Mouse (Mus musculus) neural tube, embryonic 11.5 days (tissue): Measurements from ENCODE around the gene Itgae. TPM values are rescaled to one million over a fixed set of nuclear protein-coding genes. Genes with fewer than 3 reads are reported as not detected.

ENCODE experiments used
- ATAC-seq: fragments of 200-750 bp; cut with Nextera tagmentation; 2 replicates; pipeline ENCODE4 v1.8.0; 2017; ENCODE audit warnings: moderate number of reproducible peaks, mild to moderate bottlenecking, moderate TSS enrichment, moderate library complexity; ENCODE audit not compliant: insufficient read depth, low FRiP score, low TSS enrichment
- DNase-seq: peaks from one replicate; pipeline ENCODE4 v3.0.0-alpha.2; 2015; ENCODE audit warnings: low spot score
- H3K27ac ChIP-seq: fragments of 300-500 bp; sonication (generic); 2 replicates; pipeline ENCODE4 v1.5.1; 2014; ENCODE audit warnings: low read depth, mild to moderate bottlenecking, low read length
- H3K27me3 ChIP-seq: fragments of 300-500 bp; sonication (generic); 2 replicates; pipeline ENCODE4 v1.6.1; 2014; ENCODE audit warnings: mild to moderate bottlenecking, low read length, mixed read lengths; ENCODE audit not compliant: control insufficient read depth, insufficient read depth
- H3K36me3 ChIP-seq: fragments of 300-500 bp; sonication (generic); 2 replicates; pipeline ENCODE4 v1.6.1; 2014; ENCODE audit warnings: mild to moderate bottlenecking, low read length, moderate library complexity, mixed read lengths; ENCODE audit not compliant: control insufficient read depth, insufficient read depth
- H3K4me1 ChIP-seq: fragments of 300-500 bp; sonication (generic); 2 replicates; pipeline ENCODE4 v1.6.1; 2014; ENCODE audit warnings: low read length, mixed read lengths; ENCODE audit not compliant: control insufficient read depth, insufficient read depth
- H3K4me2 ChIP-seq: fragments of 300-500 bp; sonication (generic); 2 replicates; pipeline ENCODE4 v1.6.1; 2014; ENCODE audit warnings: low read depth, mild to moderate bottlenecking, moderate library complexity
- H3K4me3 ChIP-seq: fragments of 300-500 bp; sonication (generic); 2 replicates; pipeline ENCODE4 v1.5.1; 2014; ENCODE audit warnings: low read depth, low read length
- H3K9ac ChIP-seq: fragments of 300-500 bp; sonication (generic); 2 replicates; pipeline ENCODE4 v1.6.1; 2014; ENCODE audit warnings: mild to moderate bottlenecking, low read length
- H3K9me3 ChIP-seq: fragments of 300-500 bp; sonication (generic); 2 replicates; pipeline ENCODE4 v1.6.1; 2016; ENCODE audit warnings: low read length; ENCODE audit not compliant: control insufficient read depth
- WGBS: fragments of 180-500 bp; shearing (Covaris S2); extraction: QIAGEN DNeasy Blood & Tissue Kit; methylation state at CpG from one replicate; pipeline ENCODE4 v1.1.7; 2014; 5-methylcytosine and 5-hydroxymethylcytosine counted together
- polyA plus RNA-seq: library from polyadenylated mRNA; unstranded; fragments of >200 nt; fragmentation: Nextera tagmentation; extraction: Ambion mirVana; gene quantifications from 2 replicates; pipeline ENCODE4 v1.2.1, GENCODE M21; 2014

Gene Itgae
- polyA plus RNA-seq: 0.34 and 0.42 TPM in 2 replicates

DNA sequence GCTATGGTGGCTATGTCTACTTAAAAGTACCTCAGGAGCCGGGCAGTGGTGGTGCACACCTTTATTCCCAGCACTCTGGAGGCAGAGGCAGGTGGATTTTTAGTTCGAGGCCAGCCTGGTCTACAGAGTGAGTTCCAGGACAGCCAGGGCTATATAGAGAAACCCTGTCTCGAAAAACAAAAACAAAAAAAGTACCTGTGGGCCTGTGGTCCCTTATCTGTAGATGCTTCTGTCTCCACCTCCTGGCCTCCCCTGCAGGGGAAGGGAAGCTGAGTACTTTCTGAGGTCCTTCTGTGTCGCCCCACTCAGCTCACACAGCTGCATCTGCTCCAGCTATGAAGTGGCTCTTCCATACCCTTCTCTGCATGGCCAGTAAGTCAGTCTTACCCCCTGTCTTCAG, at the start of gene Itgae:
Gene Itgae, plus strand, starts transcription at position 301 of the 400 bp plus-strand sequence.
- no peak for ATAC-seq
- H3K9ac ChIP-seq: no peak within 1 kb of the TSS
- H3K36me3 ChIP-seq: no peaks in the 10 kb centered on the region
- no peaks in the 10 kb centered on the region for H3K27me3 ChIP-seq
- no peak within 1 kb of the TSS for H3K4me2 ChIP-seq
- WGBS: 85% methylated on average over 4 of the region's 4 CpGs
- H3K27ac ChIP-seq: no peak within 1 kb of the TSS
- no peaks in the 10 kb centered on the region for H3K4me1 ChIP-seq
- H3K9me3 ChIP-seq: no peaks in the 10 kb centered on the region
- DNase-seq: no peak
- no peak within 1 kb of the TSS for H3K4me3 ChIP-seq

DNA sequence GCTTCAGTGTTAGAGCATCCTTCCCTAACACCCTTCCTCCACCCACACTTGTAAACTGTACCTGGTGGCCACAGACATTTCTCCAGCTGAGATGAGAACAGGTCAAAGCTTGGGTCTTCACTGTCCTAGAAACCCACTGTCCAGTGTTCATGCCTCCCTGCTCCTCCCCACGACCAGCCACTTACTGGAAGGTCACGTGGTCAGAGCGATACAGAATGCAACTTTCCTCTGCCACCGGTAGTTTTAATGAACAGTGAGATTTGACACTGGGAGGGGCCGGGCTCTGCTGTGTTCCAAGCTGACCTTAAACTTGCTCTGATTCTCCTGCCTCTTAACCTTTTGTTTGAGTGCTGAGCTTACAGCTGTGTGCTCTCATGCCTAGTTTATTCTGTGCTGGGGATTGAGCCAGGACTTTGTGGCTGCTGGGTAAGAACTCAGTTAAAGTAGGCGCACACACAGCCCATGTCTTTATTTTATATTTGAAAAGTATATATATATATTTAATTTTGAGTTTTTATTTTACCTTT, 46.1 kb upstream of the Itgae start:
- Histone ChIP-seq H3K4me1 (peaks cover 3% of the 10 kb centered on the region; the same call in 1 of the 2 replicates), H3K4me2 (no peak overlapping the region), H3K27ac (no peak overlapping the region), H3K9ac (no peak overlapping the region), H3K27me3 (no peaks in the 10 kb centered on the region), H3K4me3 (no peak overlapping the region), H3K9me3 (no peaks in the 10 kb centered on the region), H3K36me3 (no peaks in the 10 kb centered on the region)
- WGBS: 64% methylated on average over 6 of the region's 6 CpGs
- ATAC-seq: no peak
- no peak for DNase-seq

DNA sequence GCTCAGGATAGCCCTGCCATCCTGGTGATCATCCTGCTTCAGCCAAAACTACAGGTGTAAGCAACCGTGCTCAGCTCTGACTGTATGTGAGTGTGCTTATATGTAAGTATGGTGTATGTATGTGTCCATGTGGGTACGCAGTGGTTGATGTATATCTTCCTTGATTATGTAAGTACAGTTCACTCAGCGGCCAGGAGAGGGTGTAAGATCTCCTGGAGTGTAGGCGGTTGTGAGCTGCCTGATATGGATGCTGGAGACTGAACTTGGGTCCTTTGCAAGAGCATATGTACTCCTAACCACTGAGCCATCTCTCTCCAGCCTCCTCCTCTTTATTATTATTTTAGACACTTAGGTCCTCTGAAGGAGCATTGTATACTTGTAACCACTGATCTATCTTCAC, 45.6 kb upstream of the Itgae start:
- Histone ChIP-seq H3K4me2 (no peak overlapping the region), H3K4me3 (no peak overlapping the region), H3K9ac (no peak overlapping the region), H3K27ac (no peak overlapping the region), H3K36me3 (no peaks in the 10 kb centered on the region), H3K27me3 (no peaks in the 10 kb centered on the region), H3K4me1 (peaks cover 3% of the 10 kb centered on the region; the same call in 1 of the 2 replicates), H3K9me3 (no peaks in the 10 kb centered on the region)
- DNase-seq: no peak
- WGBS: 72% methylated on average over 4 of the region's 4 CpGs
- ATAC-seq: no peak

DNA sequence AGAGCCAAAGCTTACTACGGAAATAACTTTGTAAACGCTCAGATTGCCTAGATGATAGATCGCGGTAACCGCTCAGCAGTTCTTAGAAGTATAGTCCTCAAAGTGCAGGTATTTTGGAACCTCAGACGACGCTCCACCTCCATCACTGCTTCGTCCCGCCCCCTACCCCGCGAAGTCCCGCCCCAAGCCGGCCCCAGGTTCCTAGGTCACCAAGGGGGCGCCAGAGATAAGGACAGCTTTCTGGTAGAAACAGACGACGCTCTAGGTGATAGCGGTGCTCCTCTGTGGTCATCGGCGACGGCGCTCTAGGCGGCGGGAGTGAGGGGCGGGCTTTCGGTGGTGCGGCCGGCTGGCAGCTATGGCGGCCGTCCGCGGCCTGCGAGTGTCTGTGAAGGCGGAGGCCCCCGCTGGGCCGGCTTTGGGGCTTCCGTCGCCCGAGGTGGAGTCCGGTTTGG, 42.8 kb upstream of the Itgae start, which contains the start of gene Ncbp3:
Gene Ncbp3, plus strand, starts transcription at position 242 of the 455 bp plus-strand sequence.
- no peaks in the 10 kb centered on the region for H3K27me3 ChIP-seq
- peak; percentile 95 for DNase-seq
- H3K36me3 ChIP-seq: peaks cover 3% of the 10 kb centered on the region; the same call in 1 of the 2 replicates
- peak within 1 kb of the TSS; percentile 91 for H3K4me3 ChIP-seq
- no peaks in the 10 kb centered on the region for H3K9me3 ChIP-seq
- ATAC-seq: peak; percentile 94
- peak within 1 kb of the TSS; percentile 82 for H3K27ac ChIP-seq
- H3K9ac ChIP-seq: peak within 1 kb of the TSS; percentile 92
- WGBS: under 1% methylated on average over 39 of the region's 39 CpGs
- H3K4me2 ChIP-seq: peak within 1 kb of the TSS; percentile 75
- peaks cover 3% of the 10 kb centered on the region; the same call in 1 of the 2 replicates for H3K4me1 ChIP-seq

DNA sequence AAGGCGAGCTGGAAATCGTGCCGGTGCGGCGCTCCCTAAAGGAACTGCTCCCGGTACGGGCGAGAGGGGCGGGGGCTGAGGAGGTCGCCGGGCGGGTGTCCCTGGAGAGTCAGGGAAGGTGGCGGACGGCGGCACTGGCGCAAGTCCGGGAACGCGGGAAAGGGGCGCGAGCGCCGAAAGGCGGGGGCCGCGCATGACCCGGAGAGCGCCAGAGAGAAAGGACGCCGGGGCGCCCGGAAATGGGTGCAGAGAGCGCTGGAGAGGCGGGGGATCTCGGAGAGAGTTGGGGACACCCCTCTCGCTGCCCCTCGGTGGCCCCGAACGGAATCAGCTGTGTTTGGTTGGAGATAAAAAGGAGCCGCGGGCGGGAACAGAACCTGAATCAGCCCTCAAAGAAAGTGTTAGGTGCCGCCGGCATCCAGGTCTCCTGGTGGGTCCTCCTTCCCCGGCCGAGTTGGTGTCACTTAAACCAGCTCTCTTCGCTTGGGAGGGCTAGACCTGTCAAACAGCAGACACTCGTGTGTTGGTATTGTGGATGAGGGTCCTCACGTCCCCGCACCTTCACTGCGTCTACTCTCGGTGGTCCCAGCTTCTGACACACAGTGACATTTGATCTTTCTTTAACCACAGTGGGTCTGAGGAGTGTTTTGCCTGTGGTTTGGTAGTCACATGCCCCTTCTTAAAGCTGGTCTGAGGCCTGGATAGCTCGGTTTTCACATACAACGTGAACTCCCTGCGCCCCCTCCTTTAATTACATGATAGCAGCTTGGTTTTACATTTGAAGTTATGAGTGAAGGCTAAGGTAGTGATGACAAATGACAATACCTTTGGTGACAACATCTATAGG, 42.1 kb upstream of the Itgae start:
- Histone ChIP-seq H3K4me1 (peaks cover 3% of the 10 kb centered on the region; the same call in 1 of the 2 replicates), H3K4me3 (peak overlapping the region; percentile 91), H3K4me2 (peak overlapping the region; percentile 75), H3K9ac (peak overlapping the region; percentile 92), H3K36me3 (peaks cover 3% of the 10 kb centered on the region; the same call in 1 of the 2 replicates), H3K27me3 (no peaks in the 10 kb centered on the region), H3K9me3 (no peaks in the 10 kb centered on the region), H3K27ac (peak overlapping the region; percentile 82)
- WGBS: 2% methylated on average over 55 of the region's 55 CpGs
- ATAC-seq (peak; percentile 73), DNase-seq (no peak)

DNA sequence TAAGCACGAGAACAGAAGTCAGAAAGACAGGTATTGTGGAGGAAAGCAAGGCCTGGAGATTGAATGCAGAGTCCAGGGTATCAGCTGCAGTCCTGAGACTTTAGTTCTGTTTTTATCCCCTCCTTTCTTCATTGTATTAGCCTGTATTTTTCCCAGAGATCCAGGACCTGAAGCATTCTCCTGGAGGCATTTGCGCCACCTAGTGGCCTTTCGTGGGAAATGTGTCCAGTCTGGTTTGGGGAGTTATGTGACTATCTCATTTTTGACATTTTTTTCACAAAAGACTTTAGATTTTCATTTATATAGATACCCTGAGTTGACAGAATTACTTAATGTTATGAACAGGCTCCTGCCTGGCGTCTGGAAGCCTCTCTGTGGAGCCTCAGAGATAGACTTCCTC, 41.0 kb upstream of the Itgae start:
- no peak for ATAC-seq
- peaks cover 3% of the 10 kb centered on the region; the same call in 1 of the 2 replicates for H3K4me1 ChIP-seq
- WGBS: 7% methylated on average over 4 of the region's 4 CpGs

DNA sequence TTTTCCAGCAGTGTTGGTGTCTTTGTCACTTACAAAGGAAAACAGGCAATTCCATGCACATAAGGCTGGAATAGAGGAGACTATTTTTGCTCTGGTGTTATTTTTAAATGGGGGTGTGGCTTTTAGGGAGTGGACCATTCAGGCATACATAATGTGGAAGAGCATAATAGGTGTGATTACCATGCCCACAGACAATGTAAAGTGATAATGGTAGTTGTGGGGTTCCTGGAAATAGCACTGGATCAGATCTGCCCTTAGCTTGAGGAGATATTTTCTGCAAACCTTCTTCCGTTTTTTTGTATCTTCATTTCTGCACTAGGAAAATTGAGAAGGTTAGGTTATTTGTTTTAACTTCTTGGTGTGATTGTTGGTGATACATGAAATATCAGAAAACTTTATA, 37.6 kb upstream of the Itgae start:
- no peaks in the 10 kb centered on the region for H3K27me3 ChIP-seq
- H3K4me2 ChIP-seq: no peak overlapping the region
- WGBS: 92% methylated on average over 1 of the region's 1 CpGs
- ATAC-seq (no peak), DNase-seq (no peak)
- H3K4me3 ChIP-seq: no peak overlapping the region
- H3K9ac ChIP-seq: no peak overlapping the region
- H3K36me3 ChIP-seq: peaks cover 7% of the 10 kb centered on the region
- no peak overlapping the region for H3K27ac ChIP-seq
- H3K9me3 ChIP-seq: no peaks in the 10 kb centered on the region
- peaks cover 3% of the 10 kb centered on the region; the same call in 1 of the 2 replicates for H3K4me1 ChIP-seq

More for the DNA sequence above, 41.0 kb upstream of the Itgae start:
- H3K4me2 ChIP-seq: peak overlapping the region; percentile 75
- peaks cover 3% of the 10 kb centered on the region; the same call in 1 of the 2 replicates for H3K36me3 ChIP-seq
- no peak overlapping the region for H3K27ac ChIP-seq
- H3K9me3 ChIP-seq: no peaks in the 10 kb centered on the region
- H3K27me3 ChIP-seq: no peaks in the 10 kb centered on the region
- peak; percentile 84 for DNase-seq
- peak overlapping the region; percentile 11; the same call in 1 of the 2 replicates for H3K4me3 ChIP-seq
- no peak overlapping the region; the same call in 1 of the 2 replicates for H3K9ac ChIP-seq

DNA sequence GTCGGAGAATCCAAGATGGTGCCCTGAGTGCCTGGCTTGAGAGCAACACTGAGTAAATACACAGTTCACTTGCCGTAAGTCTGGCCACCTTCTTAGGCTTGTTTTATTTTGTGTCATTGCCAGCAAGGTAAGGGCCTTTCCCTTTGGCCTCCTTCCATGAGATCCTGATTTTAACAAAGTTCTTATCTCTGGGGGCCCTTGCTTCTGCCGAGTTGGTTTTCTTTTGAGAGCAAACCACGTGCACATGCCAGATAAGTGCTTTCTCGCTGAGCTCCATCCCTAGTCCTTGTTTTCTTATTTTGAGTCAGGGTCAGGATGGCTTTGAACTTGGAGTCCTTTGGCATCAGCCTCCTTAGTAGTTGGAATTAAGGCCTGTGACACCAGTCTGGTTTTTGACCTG, 32.7 kb upstream of the Itgae start:
- no peaks in the 10 kb centered on the region for H3K4me1 ChIP-seq
- 97% methylated on average over 5 of the region's 5 CpGs for WGBS
- H3K9me3 ChIP-seq: no peaks in the 10 kb centered on the region
- H3K27ac ChIP-seq: no peak overlapping the region
- H3K36me3 ChIP-seq: peaks cover 4% of the 10 kb centered on the region
- no peaks in the 10 kb centered on the region for H3K27me3 ChIP-seq
- H3K9ac ChIP-seq: no peak overlapping the region
- DNase-seq: no peak
- ATAC-seq: no peak
- H3K4me3 ChIP-seq: no peak overlapping the region
- no peak overlapping the region for H3K4me2 ChIP-seq
